Mouse (Mus musculus): Measurements from ENCODE around the gene Zfp459. TPM values are rescaled to one million over a fixed set of nuclear protein-coding genes. Genes with fewer than 3 reads are reported as not detected.
"Not testable (repeated sequence)": the region's sequence is repeated elsewhere in the genome, so short reads cannot be mapped to it uniquely, and the experiment has no call there.

Gene Zfp459
- under 1 TPM; 0.23 to 0.32 TPM for total RNA-seq (2021)
- long read RNA-seq, experiment 1, result 0 reads
- long read RNA-seq, experiment 2, result 0 reads

- DNase-seq, result no peak
These were observed at the start of gene Zfp459 for GRCm38 (mm10) chr13:67421207-67421857. Zfp459 (minus strand) TSS chr13:67421418.

DNA sequence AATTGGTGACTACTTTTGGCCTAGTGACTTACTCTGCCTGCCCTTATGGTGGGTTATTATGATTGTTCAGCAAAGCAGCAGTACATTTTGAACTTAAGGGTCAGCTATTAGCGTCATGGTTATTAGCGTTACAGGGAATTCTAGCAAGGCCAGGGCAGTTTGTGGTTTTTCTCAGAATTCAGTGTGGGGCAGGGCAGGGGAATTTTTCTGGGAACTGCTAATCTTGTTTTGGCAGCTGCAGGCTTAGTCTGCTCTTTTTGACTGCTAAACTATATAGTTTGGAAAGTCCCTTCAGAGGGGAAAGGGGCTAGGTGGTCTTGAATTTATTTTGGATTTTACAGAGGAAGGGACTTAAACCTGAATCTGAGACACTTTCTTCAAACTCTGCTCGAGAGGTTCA, 48.1 kb upstream of the Zfp459 start:
- DNase-seq, result no peak

GRCm38 (mm10) chr13:67463506-67464185, 42.4 kb upstream of the Zfp459 start:
- DNase-seq, result not testable (repeated sequence)

DNA sequence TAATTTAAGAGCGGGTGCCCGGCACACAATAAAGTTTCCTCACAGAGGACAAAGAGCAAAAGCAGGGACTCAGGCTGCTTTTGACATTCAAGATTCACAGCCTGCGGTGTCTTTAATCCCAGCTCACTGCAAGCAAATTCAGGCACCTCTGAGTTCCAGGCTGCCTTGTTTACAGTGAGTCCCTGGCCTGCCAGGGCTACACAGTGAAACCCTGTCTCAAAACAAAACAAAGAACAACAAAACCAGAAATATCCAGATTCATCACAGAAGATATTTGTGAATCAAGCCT, 30.7 kb upstream of the Zfp459 start:
- no peak for DNase-seq

GRCm38 (mm10) chr13:67451172-67452020, 30.2 kb upstream of the Zfp459 start, which contains the start of gene Zfp874a:
Zfp874a (minus strand) TSS chr13:67451624.
- peak; percentile 77 for DNase-seq

- not testable (repeated sequence) for DNase-seq
These were observed 15.9 kb upstream of the Zfp459 start for GRCm38 (mm10) chr13:67437095-67437494.

GRCm38 (mm10) chr13:67428116-67428515, 6.9 kb upstream of the Zfp459 start:
- no peak for DNase-seq

DNA sequence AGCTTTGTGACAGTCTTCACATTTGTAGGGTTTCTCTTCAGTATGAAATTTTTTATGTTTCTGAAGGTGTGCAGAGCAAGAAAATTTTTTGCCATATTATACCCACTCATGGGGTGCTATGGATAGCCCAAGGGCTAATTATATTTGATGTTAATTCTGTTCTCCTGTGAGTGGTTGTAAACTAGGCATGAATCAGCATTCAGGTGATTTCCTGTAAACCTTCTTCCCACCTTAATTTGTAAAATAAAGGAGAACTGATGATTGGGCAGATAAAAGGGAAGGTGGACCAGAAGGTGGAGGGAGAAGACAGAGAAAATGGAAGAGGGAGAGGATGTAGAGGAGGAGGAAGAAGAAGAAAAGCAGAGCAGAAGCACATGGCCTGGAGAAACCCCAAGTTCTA, 4.5 kb upstream of the Zfp459 start:
- not testable (repeated sequence) for DNase-seq

DNA sequence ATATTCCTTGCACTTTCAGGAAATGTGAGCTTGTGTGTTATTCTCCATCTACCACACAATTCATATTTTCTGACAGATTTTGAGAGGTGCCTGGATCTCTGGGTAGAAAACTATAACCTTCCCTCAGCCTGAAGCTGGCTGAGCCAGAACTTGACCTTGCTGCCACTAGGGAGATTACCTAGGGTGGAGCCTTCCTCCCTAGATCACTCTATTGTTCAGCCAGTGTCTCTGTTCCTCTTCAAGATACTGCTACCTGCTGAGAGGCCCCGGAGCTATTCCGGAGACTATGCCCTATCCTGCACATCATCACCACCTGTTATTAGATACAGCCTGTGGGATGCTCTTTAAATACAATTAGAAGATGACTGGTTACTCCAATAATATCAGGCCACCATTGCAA, 1.3 kb upstream of the Zfp459 start:
- not testable (repeated sequence) for DNase-seq

GRCm38 (mm10) chr13:67420558-67421206, 536 bp downstream of the Zfp459 start:
- no peak for DNase-seq

- DNase-seq, result no peak
These were observed 4.4 kb downstream of the Zfp459 start for GRCm38 (mm10) chr13:67416811-67417210.

DNA sequence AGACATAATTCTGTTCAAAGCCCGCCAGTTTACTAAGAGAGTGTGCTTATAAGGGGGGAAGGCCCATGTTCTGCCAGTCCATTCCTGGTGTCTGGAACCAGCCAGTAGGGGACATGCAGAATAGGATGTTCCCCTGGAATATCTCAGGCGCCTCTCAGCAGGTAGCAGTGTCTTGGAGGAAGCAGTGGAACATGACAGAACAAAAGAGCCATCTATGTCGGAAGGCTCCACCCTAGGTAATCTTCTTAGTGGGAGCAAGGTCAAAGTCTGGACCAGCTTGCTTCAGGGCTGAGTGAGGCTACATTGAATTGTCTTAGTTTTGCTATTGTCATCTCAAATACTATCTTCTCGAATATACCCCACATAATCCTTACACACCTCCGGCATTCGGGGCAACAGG, 5.5 kb downstream of the Zfp459 start:
- DNase-seq, result no peak

DNA sequence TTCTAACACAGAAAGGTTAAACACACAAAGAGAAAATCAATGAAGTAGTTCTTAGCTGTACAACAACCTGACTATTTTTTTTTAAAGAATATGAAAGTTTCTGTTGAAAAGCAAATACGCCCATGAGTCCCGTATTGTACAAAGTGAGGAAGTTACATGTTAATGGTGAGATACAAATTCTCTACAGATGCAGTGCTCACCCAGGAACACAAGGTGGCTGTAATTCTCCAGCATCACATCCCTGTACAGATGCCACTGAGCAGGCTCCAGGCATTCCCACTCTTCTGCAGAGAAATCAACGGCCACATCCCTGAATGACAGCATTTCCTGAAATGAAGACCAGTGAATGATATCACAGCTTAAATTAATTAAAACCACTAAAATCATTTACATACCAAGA, 7.6 kb downstream of the Zfp459 start:
- DNase-seq, result not testable (repeated sequence)

GRCm38 (mm10) chr13:67399183-67399903, 21.9 kb downstream of the Zfp459 start, which contains the start of gene Zfp429:
Zfp429 (minus strand) TSS chr13:67399819.
- DNase-seq, result peak; percentile 72

- DNase-seq, result not testable (repeated sequence)
These were observed 45.0 kb downstream of the Zfp459 start for GRCm38 (mm10) chr13:67376255-67376654.

DNA sequence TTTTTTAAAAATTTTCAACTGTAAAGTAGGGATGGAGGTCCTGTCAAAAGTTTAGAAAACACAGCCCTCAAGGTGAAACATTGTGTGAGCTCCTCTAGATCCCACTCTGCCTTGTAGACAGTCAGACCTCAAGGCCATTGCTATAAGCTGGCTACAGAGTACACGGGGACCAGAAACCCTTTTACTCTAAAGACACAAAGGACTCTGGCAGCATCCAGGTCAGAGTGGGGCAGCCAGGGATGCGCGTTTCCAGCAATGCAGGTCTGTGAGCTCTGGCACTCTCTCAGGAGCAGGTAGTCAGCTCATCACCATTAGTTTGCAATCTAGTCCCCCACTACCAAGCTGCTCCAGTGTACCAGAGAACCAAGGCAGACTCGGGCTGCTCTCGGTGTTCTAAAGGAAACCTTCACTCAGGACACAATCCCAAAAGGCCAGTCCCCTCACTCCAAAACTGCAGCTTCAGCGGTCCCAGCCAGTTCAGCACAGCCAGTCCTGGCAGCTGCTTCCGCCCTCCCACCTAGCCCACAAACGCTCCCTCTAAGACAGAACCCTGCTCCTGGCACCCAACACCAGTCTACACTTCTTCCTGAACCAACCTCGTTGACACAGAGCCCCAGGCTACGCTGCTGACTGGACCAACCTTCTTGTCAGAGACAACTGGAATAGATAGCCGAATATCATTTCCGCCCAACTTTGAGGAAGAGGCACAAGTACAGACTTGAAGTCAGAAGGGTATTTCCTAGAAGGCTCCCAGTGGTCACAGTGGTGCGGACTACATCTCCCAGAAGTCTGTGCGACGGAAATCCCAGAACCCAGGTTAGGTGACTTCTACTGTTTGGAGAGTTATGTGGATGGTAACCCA, 45.9 kb downstream of the Zfp459 start, which contains the start of the genes Gm28041 and Zfp456:
Gm28041 (minus strand) TSS at position 684 of the 862 bp plus-strand sequence.
Zfp456 (minus strand) TSS at position 761 of the 862 bp plus-strand sequence.
- peak; percentile 23 for DNase-seq

DNA sequence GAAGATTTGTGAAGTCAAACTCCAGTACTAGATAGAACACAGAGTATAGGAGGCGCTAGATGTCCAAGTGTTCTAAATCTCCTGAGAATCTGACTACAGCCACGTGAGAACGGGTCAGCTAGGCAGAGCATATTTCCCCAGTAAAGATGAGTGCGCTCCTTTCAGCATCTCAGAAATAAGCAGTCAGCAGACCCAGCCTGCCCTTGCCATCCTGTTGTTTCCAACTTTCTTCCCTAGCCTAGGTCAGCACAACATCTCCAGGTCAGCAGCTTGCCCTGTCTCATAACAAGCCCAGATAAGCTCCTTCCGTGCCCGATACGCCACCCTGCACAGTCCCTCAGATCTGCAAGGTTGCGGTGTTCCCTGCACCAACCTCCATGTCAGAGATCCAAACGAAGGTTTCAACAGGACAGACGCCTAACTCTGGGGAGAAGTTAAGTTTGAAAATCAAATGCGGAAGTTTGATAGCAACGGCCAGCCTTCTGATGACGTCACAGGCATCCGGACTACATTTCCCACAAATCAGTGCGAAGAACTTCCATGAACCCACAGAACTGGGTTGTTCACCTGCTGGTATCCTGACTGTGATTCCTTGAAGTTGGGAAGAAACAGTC, 61.0 kb downstream of the Zfp459 start, which contains the start of the genes Gm28044 and Zfp953:
Gm28044 (minus strand) TSS at position 406 of the 614 bp plus-strand sequence.
Zfp953 (minus strand) TSS at position 475 of the 614 bp plus-strand sequence.
- DNase-seq, result peak; percentile 81
